Mouse (Mus musculus) lung, postnatal 0 days (tissue): Measurements from ENCODE around the gene Mipol1. TPM values are rescaled to one million over a fixed set of nuclear protein-coding genes. Genes with fewer than 3 reads are reported as not detected.
A peak's percentile ranks its signal among the peaks of the same experiment; 100 is the strongest.

ENCODE experiments used
- ATAC-seq: fragments of 200-750 bp; cut with Nextera tagmentation; 2 replicates; pipeline ENCODE4 v1.8.0; 2017; ENCODE audit warnings: moderate library complexity
- DNase-seq: peaks from one replicate; pipeline ENCODE4 v3.0.0-alpha.2; 2016; ENCODE audit warnings: low spot score
- H3K27ac ChIP-seq: fragments of 300-500 bp; sonication (generic); 2 replicates; pipeline ENCODE4 v1.5.1; 2014; ENCODE audit warnings: antibody characterized with exemption, mild to moderate bottlenecking, low read length, mixed read lengths
- H3K27me3 ChIP-seq: fragments of 300-500 bp; sonication (generic); replicated peaks from 2 replicates; pipeline ENCODE4 v1.6.1; 2014; ENCODE audit warnings: low read length, mixed read lengths; ENCODE audit not compliant: insufficient read depth
- H3K36me3 ChIP-seq: fragments of 300-500 bp; sonication (generic); 2 replicates; pipeline ENCODE4 v1.6.1; 2014; ENCODE audit warnings: low read length, mixed read lengths; ENCODE audit not compliant: insufficient read depth
- H3K4me1 ChIP-seq: fragments of 300-500 bp; sonication (generic); 2 replicates; pipeline ENCODE4 v1.6.1; 2014; ENCODE audit warnings: antibody characterized with exemption, low read depth, low read length, mixed read lengths; ENCODE audit not compliant: insufficient read depth
- H3K4me2 ChIP-seq: fragments of 300-500 bp; sonication (generic); replicated peaks from 2 replicates; pipeline ENCODE4 v1.6.1; 2014; ENCODE audit warnings: low read depth, mild to moderate bottlenecking, low read length, moderate library complexity, mixed read lengths
- H3K4me3 ChIP-seq: fragments of 300-500 bp; sonication (generic); 2 replicates; pipeline ENCODE4 v1.5.1; 2014; ENCODE audit warnings: low read depth, low read length
- H3K9ac ChIP-seq: fragments of 300-500 bp; sonication (generic); replicated peaks from 2 replicates; pipeline ENCODE4 v1.6.1; 2014; ENCODE audit warnings: low read depth, mild to moderate bottlenecking
- H3K9me3 ChIP-seq: fragments of 300-500 bp; sonication (generic); 2 replicates; pipeline ENCODE4 v1.6.1; 2016; ENCODE audit warnings: low read length, mixed read lengths
- CTCF ChIP-seq: IDR thresholded peaks from 2 replicates; pipeline ENCODE4 v1.5.1; 2016; ENCODE audit warnings: antibody characterized with exemption, mild to moderate bottlenecking
- EP300 ChIP-seq: IDR thresholded peaks from 2 replicates; pipeline ENCODE4 v1.6.1; 2016; ENCODE audit warnings: antibody characterized with exemption, mild to moderate bottlenecking, control low read depth
- WGBS: fragments of 180-500 bp; shearing (Covaris S2); extraction: QIAGEN DNeasy Blood & Tissue Kit; methylation state at CpG from one replicate; pipeline ENCODE4 v1.1.7; 2014; 5-methylcytosine and 5-hydroxymethylcytosine counted together
- polyA plus RNA-seq: library from polyadenylated mRNA; unstranded; fragments of >200 nt; fragmentation: Nextera tagmentation; extraction: Ambion mirVana; gene quantifications from 2 replicates; pipeline ENCODE4 v1.2.1, GENCODE M21; 2015

Mipol1 gene
- polyA plus RNA-seq, 1 experiment from 2014 or later, result 6.4 TPM

- H3K9ac ChIP-seq, result peak overlapping the region; percentile 41
- WGBS, result under 1% methylated on average over 63 of the region's 63 CpGs
- peak overlapping the region; percentile 64 for H3K4me2 ChIP-seq
- H3K27me3 ChIP-seq, result peaks cover 25% of the 10 kb centered on the region
- H3K36me3 ChIP-seq, result no peaks in the 10 kb centered on the region
- peak; percentile 16 for ATAC-seq
- no peak for TF ChIP-seq EP300
- TF ChIP-seq CTCF, result no peak
- DNase-seq, result peak; percentile 49
- H3K4me1 ChIP-seq, result no peaks in the 10 kb centered on the region
- peak overlapping the region; percentile 67 for H3K27ac ChIP-seq
- peak overlapping the region; percentile 38 for H3K4me3 ChIP-seq
- H3K9me3 ChIP-seq, result no peaks in the 10 kb centered on the region
Observed at GRCm38 (mm10) chr12:57538588-57539550, 308.6 kb downstream of the Mipol1 start.

- no peak for TF ChIP-seq EP300
- no peak for TF ChIP-seq CTCF
- 2% methylated on average over 10 of the region's 10 CpGs for WGBS
- Histone ChIP-seq H3K4me3 (peak overlapping the region; percentile 38), H3K9ac (peak overlapping the region; percentile 41), H3K4me2 (peak overlapping the region; percentile 64), H3K27ac (peak overlapping the region; percentile 67), H3K36me3 (no peaks in the 10 kb centered on the region), H3K9me3 (no peaks in the 10 kb centered on the region), H3K4me1 (no peaks in the 10 kb centered on the region), H3K27me3 (peaks cover 28% of the 10 kb centered on the region)
- ATAC-seq (no peak), DNase-seq (no peak)
Observed at GRCm38 (mm10) chr12:57539551-57539985, 309.3 kb downstream of the Mipol1 start.

- WGBS, result 5% methylated on average over 6 of the region's 6 CpGs
- peaks cover 28% of the 10 kb centered on the region for H3K27me3 ChIP-seq
- TF ChIP-seq CTCF (no peak), EP300 (no peak)
- peaks cover 6% of the 10 kb centered on the region; the same call in 1 of the 2 replicates for H3K4me1 ChIP-seq
- no peaks in the 10 kb centered on the region for H3K9me3 ChIP-seq
- ATAC-seq (no peak), DNase-seq (peak; percentile 50)
- no peak overlapping the region for H3K9ac ChIP-seq
- peak overlapping the region; percentile 20; the same call in 1 of the 2 replicates for H3K4me3 ChIP-seq
- peak overlapping the region; percentile 59 for H3K4me2 ChIP-seq
- H3K27ac ChIP-seq, result peak overlapping the region; percentile 26; the same call in 1 of the 2 replicates
- no peaks in the 10 kb centered on the region for H3K36me3 ChIP-seq
Observed at GRCm38 (mm10) chr12:57541118-57541517, 310.9 kb downstream of the Mipol1 start.

GRCm38 (mm10) chr12:57541931-57542745 lies 311.9 kb downstream of the Mipol1 start:
- ATAC-seq (no peak), DNase-seq (peak; percentile 47)
- Histone ChIP-seq H3K36me3 (no peaks in the 10 kb centered on the region), H3K4me3 (peak overlapping the region; percentile 54), H3K27ac (peak overlapping the region; percentile 73), H3K4me1 (peaks cover 6% of the 10 kb centered on the region; the same call in 1 of the 2 replicates), H3K9me3 (no peaks in the 10 kb centered on the region), H3K27me3 (peaks cover 33% of the 10 kb centered on the region), H3K9ac (peak overlapping the region; percentile 41), H3K4me2 (peak overlapping the region; percentile 59)
- WGBS, result 3% methylated on average over 31 of the region's 46 CpGs
- TF ChIP-seq EP300, result no peak
- peak; percentile 53 for TF ChIP-seq CTCF

DNA sequence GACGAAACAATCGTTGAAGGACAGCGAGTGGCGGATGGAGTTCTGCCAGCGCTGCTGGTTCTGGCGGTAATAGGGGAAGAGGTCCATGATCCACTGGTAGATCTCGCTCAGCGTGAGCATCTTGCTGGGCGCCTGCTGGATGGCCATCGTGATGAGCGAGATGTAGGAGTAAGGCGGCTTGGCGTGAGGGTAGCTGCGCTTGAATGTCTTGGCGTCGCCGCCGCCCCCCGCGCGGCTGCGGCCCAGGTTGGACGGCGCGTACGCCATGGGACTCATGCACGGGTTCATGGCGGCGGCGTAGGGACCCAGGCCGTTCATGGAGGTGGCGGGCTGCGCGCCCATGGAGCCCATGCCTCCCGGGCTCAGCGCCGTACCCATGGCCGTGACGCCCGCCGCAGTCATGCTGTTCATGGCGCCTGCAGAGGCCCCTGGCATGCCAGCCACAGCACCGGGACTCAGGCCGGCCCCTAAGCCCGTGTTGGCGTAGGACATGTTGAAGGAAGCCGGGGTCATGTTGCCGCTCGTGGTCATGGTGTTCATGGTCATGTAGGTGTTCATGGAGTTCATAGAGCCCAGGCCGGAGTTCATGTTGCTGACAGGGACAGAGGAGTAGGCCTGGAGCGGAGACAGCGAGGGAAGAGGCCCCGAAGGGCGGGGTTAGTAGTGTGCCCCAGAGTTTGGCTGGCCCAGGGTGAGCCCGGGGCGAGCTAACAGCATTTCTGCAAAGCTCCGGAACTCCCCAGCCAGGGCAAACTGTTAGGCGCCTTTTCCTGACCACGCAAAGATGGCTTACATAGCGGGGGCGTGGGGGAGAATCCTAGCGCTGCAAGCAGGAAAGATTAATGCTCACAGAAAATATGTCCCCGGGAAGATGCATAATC lies 312.8 kb downstream of the Mipol1 start:
- ATAC-seq (no peak), DNase-seq (peak; percentile 41)
- Histone ChIP-seq H3K27ac (peak overlapping the region; percentile 73), H3K9me3 (no peaks in the 10 kb centered on the region), H3K36me3 (no peaks in the 10 kb centered on the region), H3K27me3 (peaks cover 33% of the 10 kb centered on the region), H3K4me1 (peaks cover 6% of the 10 kb centered on the region; the same call in 1 of the 2 replicates), H3K4me3 (peak overlapping the region; percentile 54), H3K4me2 (peak overlapping the region; percentile 59), H3K9ac (peak overlapping the region; percentile 41)
- 3% methylated on average over 63 of the region's 63 CpGs for WGBS
- no peak for TF ChIP-seq CTCF
- no peak for TF ChIP-seq EP300
